Mouse (Mus musculus) embryo, embryonic 10.5 days (tissue): ENCODE data around the gene Sys1.
A peak's percentile ranks its signal among the peaks of the same experiment; 100 is the strongest.

Experiments used
- DNase-seq: peaks from one replicate; pipeline ENCODE4 v3.0.0-alpha.2; 2015; ENCODE audit warnings: low spot score

Sys1 gene

DNA sequence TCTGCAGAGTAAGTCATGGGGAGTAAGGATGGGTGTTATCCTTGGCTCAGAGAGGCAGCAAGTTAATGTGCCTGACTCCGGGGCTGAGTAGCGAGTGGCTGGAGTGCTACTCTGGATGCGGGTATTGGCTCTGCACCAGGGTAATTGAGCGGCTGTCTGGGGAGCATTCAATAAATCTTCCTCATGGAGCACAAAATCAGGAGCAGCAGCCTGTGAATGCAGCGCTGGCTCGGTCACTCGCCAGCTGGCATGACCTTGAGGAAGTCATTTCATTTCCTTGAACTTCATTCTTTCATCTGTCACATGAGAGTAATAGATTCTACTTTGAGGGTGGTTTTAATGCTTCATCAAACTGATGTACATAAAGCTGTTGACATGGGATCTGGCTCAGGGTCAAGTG lies 43.7 kb downstream of the Sys1 start:
- no peak for DNase-seq

DNA sequence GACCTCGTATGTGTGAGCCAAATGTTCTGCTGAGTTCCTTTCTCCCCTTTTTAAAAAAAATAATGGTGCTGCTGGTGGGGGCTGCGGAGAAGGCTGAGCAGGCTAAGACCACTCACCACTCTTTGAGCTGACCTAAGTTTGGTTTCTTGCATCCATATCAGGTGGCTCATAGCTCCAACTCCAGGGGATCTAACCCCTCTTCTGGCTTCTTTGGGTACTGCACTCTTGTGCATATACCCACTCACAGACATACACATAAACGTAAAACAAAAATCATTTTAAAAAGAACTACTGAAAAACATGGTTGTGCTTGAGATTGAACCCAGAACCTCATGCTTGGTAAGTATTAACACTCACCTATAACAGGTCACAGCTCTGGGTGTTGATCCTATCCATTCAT lies 48.2 kb downstream of the Sys1 start:
- no peak for DNase-seq

DNA sequence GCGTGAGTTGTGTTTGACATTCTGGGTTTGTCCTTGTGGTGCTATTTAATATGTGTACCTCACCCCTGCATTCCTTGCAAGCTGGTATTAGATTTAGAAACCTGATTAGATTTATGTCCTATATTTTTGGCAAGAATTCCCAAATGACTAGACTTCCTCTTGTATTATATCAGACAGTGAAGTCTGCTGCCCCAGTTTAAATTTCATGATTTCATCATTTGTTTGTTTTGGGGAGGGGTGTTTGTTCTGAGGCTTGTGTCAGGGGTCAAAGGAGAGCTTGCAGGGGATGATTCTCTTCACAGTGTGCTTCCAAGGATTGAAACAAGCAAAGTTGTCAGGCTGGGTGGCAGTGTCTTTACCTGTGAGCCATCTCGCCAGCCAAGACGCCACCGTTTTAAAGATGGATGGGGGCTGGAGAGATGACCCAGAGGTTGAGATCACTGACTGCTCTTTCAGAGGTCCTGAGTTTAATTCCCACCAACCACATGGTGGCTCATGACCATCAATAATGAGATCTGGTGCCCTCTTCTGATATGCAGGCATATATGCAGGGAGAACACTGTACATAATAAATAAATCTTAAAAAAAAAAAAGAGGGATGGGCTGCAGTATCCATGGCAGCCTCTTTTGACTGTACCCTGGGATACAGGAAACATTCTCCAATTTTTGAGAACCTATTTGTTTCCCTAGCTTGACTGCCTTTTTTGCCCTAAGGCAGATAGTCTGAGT lies 49.0 kb downstream of the Sys1 start:
- DNase-seq, result no peak

DNA sequence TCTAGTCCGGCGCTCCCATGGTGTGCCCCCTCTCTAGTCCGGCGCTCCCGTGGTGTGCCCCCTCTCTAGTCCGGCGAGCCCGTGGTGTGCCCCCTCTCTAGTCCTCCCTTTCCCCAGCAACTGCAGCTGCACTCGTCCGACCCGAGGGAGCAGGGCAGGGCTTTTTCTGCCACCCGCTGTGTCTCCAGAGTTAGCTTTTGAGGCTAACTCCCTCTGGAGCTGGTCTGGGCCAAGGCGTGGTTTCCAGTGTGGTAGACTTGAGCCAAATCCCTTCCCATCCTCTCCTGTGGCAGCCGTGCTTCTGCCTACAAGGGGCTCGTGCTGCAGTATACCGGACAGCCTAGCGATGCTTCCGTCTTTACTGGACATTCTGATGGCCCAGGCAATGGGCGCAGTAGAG lies 51.0 kb downstream of the Sys1 start:
- no peak for DNase-seq

DNA sequence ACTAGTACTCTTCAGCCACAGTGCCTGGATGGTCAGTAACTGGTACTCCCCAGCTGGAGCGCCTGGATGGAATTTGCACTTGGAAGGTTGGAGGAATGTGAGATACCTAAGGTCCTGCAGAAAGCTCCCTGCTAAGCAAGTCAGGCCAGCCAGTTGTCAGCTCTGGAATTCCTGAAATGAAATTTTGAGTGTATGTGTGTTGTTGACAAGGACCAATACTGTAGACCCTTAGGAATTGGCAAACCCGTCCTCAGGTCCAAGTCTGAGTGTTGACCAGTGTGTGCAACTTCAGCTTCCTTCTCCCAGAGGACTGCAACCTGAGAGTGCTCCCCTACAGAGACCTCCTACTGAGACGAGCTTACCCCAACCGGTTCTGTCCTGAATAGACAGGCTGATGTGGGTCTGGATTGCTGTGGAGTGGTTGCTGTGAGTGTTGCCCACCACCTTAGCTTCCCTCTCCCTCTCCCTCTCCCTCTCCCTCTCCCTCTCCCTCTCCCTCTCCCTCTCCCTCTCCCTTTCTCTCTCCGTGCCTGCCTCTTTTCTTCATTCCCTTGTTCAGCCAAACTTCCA lies 53.9 kb downstream of the Sys1 start:
- DNase-seq, result no peak

DNA sequence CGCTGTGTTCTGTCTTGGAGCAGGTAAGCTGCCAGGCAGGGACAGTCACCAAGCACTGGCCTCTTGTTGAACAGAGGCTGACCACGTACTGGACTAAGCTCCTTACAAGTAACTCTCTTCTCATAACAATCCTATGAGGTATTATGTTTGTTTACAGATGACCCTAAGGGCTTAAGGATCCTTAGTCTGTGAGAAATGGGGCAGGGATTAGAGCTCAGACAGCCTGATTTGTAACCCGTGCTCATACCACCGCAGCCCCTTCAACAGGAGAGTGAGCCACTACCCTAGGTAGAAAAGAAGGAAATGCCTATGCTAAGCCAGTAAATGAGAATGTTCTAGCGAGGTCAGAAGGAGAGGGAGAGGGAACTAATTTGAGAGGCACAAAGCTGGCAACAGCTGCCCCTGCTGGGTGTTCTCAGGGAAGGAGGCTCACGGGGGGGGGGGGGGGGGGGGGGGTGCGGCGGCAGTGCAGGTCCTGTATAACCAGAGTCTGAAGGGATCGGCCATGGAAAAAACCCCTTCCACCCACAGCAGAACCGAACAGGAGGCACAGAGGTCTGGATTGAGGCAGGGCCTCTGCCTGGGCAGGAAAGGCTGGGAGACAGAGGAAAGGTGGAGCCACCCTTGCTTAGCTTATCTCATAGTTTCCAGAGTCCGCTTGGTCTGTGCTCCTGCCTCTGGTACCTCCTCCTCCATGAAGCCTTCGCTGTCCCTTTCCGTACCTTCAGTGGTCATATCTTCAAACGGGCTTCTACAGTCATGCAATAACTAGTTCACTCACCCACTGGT lies 55.6 kb downstream of the Sys1 start:
- no peak for DNase-seq

DNA sequence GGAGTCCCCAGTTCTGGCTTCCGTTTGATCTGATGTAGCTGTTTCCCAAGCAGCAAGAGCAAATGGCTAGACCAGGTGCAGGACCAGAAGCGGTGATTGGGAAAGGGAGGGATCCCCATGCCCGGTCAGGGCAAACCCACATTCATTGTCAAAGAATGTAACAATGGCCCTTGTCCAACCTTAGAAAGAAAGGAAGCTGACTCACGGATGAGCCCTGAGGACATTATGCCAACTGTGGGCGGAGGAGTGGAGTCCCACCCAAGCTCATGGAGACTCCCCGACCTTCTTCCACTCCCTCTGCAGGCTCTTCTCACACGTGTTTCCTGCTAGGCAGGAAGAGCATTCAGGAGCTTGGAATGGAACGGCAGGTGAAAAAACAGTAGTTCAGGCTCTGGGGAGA lies 56.6 kb downstream of the Sys1 start:
- no peak for DNase-seq

DNA sequence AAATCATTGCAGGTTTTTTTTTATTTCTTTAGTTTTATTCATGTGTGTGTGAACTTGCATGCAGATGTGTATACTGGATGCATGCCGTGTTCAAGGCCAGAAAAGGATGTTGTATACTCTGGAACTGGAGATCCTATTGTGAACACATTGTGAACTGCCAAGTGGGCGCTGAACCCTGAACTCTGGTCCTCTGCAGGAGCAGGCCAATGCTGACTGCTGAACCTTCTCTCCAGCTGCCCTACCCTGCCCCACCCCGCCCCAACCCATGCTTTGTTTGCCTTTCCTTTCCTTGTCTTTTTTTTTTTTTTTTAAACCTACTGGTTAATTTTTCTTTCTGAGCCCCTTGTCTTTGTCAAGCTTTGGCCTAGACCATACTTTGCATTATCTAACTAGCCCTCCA lies 58.2 kb downstream of the Sys1 start:
- no peak for DNase-seq

DNA sequence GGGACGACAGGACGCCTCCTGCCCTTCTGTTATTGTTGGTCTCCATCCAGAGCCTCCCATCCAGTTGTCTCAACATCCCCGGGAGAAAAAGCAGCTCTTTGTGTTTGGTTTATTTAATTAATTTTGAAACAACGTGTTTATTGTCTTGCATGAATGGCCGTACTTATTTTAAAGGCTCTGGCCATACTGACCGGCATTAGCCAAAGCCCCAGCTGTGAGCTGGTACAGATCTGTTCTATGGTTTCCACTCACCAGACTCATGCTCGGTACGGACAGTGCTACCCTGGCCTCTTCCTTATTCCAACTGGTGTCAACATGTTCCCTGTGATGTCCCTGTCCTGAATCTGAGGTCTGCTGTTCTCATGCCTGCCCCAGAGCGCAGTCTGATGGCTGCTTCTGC lies 59.1 kb downstream of the Sys1 start:
- DNase-seq, result no peak

DNA sequence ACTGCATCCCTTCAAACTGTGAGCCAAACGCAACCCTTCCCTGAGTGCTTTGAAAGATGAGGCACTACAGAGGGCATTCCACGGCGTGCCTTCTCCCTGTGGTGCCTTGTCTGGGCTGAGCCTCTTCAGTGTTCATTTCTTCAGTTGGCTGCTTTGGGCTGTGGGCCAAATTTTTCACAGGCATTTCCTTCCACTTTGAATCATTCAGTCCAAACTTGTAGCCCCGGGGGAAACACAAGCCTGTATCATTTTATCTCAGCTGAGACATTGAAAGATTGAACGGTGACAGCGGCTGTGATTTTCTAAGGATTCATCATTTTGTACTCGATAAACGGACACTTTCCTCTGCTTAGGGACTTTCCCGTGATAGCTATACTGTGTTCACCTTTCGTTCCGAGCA lies 59.8 kb downstream of the Sys1 start:
- no peak for DNase-seq

DNA sequence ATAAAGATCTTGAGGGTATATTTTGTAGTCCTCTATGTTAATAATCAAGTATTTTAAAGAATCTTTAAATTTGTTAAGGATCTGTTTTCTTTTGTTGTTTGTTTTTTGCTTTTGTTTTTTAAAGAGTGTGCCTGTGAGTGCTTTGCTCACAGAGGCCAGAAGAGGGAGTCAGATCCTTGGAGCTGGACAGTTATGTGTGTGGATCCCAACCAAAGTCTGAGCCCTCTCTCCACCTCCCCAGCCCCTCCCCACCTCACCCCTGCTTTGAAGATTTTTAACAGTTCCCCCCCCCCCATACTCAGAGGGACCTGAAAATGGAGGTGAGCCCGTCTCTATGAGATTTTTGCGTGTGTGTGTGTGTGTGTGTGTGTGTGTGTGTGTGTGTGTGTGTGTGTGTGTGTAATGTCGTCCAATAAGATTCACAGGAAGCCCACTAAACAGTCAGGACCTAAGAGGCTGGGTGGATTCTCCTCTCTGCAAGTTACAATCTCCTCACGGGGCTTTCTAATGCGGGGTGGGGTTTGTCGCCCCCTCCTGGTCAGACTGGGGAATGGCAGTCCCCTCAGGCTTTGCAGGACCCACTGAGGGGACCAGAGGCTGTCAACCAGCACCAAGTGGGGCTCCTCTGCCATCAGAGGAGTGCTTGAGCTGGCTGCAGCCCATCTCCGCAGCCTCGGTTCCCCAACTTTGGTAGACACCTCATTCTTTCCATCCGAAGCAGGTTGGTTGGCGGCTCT lies 60.9 kb downstream of the Sys1 start:
- DNase-seq, result peak; percentile 75

DNA sequence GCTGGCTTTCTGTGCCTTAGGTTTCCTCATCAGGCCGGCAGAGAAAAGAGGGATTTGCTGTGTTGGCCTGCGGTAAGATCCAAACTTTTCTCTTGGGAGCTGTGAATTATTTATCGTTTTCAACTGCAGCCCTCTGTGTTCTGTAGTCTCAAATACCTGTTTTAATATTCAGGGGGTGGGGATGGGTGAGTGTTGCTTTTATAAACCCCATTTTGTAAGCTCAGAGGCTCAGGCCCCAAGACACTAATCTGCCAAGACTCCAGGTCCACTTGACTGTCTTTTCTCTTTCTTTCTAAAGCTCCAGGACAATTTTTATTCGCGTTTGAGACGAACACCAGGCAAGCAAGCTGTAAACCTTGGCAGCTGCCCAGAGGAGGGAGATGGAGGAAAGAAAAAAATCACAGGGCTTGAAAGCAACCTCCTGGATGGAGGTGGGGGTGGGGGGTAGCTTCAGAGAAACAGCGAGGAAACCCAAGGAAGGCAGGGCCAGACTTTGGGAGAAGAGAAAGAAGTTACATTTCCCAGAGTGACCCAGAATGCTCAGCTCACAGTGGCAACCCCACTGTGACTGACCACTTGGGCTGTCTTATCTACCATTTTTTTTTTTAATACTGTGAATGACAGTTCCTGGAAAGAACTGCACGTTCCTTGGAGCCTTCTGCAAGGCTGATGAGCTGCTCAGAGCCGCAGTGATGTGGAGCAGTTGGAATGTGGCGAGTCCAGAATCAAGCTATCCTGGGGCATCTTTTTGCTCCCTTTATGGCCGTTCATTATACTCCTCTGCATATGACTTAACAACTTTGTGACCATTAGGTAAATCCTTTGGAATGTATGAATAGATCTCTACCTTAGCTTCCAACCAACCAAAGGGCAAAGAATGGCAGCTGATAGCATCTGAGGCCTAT lies 61.8 kb downstream of the Sys1 start:
- no peak for DNase-seq

DNA sequence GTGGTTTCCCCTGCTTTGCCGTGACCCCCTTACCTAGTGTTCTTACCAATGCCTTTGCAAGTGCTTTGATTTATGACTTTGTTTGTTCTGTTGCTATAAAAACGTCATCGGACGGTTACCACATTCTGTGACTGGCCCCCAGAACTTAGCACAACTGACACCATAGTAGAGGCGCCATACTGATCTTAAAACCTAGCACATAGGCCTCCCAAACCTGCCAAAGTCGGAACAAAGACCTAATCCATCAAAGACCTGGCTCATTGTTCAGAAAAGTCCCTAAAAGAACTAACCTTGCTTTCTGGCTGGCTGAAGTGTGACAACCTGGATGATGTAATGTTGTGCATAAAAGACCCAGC lies 62.4 kb downstream of the Sys1 start:
- no peak for DNase-seq

DNA sequence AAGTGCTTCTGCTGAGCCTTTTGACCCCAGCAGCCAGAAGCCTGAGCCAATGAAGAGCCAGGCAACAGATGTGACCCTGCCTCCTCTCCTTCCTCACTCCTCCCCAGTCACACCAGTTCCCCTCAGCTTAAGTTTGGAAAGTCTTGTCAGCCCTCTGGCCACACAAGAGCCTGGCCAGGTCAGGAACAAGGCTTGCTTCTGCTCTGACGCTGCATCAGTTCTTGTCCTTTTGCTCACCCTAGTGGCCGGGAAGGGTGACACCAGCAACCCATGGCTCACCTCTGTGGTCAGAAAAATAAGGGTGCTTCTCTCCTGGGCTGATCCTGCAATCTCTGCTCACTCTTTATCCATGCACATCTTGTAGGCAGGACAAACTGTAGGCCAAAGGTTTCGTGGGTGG lies 64.0 kb downstream of the Sys1 start:
- peak; percentile 75 for DNase-seq

DNA sequence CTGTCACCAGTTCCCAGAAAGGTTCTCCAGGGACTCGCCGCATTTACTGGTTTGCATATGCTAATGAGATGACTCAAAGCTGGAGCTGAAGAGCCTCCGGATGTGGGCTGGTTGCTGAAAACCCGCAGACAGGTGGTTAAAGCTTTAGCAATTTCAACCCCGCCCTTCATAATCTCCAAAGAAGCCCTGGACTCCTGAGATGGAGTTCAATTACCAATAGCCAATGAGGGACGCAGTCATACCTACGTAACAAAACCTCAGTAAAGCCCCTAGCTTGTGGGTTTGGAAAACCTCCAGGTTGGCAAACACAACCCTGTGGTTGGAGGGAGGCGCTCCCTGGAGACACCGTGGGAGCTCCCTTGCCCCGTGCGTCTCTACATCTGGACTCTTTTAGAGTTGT lies 65.1 kb downstream of the Sys1 start:
- DNase-seq, result no peak

DNA sequence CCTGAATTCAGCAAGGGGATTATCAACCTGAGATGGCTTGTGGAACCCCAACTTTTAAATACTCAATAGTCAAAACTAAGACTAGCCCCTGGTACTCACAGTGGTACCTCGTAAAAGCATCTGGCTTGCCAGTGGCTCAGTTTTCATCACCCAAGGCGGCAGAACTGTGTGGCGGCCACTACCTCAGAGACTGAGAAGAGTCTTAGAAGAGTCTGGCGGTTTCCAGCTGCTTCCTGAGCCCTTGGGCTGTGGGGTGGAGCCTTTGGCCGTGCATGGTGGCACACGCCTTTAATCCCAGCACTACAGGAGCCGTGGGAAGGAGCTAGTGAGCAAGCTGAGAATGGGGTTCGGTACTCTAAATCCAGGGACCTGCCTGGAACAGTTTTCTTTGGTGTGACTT lies 65.5 kb downstream of the Sys1 start:
- no peak for DNase-seq

DNA sequence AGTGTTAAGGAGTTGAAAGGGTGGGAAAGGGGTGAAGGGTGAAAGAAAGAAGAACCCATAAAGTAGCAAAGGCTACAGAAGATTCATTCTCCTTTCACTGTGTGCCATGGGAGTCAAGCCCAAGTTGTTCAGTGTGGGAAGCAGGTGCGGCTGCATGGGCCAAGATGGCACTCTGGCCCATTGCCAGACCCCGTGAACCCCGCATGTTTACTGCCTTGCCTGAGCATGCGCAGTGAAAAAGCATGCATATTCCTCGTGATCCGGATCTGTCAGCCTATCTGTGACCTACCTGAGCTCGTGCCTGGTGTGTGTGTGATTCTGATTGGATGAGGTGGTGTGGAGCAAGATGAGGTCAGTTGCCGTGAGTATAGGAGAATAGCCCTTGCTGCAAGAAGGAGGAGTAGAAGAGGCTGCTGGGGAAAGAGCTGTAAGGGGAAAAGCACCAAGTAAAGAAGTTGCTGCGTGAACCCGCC lies 66.6 kb downstream of the Sys1 start:
- no peak for DNase-seq

DNA sequence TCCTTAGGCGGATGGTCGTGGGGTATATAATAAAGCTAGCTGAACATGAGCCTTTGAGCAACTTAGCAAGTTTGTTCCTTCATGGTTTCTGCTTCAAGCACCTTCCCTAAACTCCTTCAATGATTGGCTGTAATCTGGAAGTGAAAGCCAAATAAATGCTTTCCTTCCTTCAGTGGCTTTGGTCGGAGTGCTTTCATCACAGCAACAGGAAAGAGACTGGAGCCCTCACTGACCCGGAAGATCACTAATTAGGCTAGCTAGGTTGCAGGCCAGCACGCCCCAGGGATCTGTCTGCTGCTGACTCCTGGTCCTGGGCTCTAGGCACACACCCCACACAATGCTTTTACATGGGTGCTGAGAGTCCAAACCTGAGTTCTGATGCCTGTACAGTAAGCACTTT lies 71.8 kb downstream of the Sys1 start:
- DNase-seq, result no peak
